Mouse (Mus musculus): ENCODE measurements around the gene Gtf2i.

Gene Gtf2i

DNA sequence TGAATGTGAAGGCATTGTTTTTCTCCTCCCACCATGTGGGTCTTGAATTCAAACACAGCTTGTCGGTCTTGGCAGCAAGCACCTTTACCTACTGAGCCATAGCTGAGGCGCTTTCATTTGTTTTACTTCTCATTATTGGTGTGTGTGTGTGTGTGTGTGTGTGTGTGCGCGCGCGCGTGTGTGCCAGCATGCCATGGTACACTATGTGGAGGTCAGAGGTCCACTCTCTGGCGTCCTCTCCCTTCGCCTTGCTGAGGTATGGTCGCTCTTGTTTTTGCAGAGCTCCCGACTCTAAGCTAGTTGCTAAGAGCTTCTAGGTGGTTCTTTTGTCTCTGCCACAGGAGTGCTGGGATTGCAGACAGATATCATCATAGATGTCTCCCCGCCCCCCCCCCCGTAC lies 7.8 kb upstream of the Gtf2i start:
- DNase-seq (ENCODE audit: low spot score in 2 of 2) = no peak

DNA sequence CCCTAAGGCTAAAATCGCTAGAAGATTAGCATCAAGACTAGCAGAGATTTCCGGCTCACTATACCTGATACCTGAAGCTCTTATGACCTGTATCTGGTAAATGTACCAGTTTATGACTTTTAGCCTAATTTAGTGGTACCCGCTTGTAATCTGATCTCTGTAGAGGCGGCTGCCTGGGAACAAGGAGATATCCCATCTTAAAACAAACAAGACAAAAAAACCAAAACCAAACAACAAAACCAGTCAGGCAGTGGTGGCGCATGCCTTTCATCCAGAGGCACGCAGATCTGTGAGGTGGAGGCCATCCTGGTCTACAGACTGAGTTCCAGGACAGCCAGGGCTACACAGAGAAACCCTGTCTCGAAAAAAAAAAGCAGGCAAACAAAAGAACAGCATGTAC lies 7.1 kb upstream of the Gtf2i start:
- DNase-seq (ENCODE audit: low spot score in 2 of 2) = no peak

DNA sequence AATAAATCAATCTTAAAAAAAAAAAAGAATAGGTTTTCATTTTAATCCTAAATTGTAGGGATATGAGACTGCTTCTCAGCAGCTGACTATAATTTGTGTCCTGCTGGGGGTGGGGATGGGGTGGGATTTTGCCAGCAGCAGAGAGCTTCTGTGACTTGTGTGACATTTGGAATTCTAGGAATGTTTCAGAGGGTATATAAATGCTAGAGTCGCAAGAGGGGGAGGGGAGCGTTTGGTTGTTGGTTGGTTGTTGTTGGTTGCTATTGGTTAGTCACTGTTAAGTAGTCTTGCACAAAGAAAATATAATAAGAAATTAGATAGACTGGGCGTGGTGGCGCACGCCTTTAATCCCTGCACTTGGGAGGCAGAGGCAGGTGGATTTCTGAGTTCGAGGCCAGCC lies 4.3 kb upstream of the Gtf2i start:
- no peak for DNase-seq (ENCODE audit: low spot score in 2 of 2)

DNA sequence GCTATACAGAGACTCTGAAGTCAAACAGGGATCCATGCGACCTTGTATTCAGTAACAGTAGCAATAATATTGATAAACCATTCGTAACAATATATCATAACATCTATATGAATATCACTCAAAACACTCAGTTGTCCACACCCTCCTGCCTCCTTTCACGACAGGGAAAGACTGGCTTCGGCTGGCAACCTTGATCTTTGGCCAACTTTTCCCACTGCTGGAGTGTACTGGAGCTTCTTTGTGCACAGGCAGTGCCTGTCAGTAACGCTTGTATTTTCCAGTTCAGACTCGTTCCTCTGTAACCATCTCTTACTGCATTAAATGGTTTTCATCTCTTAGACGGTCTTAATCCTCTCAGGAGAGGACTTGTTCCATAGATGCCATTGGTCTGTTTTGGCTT lies 2.2 kb upstream of the Gtf2i start:
- DNase-seq (ENCODE audit: low spot score in 2 of 2) = no peak

DNA sequence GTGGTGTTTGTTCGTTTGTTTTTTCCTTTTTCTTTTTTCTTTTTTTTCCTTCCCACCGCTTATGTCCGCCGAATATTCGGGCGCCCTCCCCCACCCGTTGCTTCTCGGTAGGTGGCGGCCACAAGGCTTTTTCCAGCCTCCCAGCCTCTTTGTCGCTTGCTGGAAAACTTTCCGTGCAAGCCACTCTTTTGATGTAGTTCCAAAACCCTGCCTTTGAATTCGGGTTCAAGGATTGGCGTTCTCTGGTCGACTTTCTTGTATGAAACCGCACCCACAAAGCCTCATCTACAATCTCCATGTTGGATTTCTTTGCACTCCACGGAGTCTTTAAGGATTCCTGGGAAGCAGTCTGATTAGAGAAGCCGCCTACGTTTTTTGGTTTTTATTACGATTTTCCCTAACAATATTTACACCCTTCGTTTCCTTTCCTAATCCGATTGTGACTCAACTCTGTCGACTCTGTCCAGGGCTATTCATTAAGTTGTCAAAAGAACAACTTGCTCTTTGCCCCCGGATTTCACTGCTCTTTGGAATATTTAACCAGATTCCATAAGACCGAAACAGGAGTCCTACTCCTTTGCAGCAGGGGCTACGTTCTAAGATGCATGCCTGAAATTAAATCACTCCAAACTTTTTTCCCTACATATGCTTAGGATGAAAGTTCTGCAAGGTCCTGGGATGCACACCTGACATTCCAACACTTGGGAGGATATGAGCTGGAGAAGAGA lies 1.2 kb upstream of the Gtf2i start:
- DNase-seq (ENCODE audit: low spot score in 2 of 2) = peak; percentile 60 to 72

DNA sequence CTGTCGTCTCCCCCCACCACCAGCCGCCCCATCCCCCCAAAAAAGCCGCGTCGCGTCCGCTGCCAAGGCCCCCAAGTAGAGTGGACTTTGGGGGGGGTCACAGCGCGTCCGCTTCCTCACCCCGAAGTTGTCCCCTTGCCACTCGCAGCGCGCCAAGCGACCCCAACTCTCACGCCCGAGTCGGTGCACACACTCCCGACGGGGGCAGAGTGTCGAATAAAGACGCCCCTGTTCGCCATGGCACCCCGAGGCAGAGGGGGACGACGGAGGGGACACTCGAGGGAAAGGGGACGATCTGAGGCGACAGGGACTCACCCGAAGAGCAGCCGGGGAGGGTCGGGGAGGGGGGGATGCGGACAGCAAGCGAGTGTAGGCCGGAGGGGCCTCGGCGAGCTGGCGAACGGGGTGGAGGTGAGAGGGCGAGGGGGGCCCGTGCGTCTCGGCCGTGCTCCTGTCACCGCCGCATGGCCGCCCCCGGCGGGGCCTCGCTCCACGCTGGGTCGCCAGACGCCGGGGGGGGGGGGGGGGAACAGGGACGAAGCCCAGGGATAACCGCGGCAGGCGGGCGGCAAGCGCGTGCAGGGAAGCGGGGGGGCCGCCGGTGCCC lies 389 bp downstream of the Gtf2i start:
- DNase-seq (ENCODE audit: low spot score in 2 of 2) = no peak

DNA sequence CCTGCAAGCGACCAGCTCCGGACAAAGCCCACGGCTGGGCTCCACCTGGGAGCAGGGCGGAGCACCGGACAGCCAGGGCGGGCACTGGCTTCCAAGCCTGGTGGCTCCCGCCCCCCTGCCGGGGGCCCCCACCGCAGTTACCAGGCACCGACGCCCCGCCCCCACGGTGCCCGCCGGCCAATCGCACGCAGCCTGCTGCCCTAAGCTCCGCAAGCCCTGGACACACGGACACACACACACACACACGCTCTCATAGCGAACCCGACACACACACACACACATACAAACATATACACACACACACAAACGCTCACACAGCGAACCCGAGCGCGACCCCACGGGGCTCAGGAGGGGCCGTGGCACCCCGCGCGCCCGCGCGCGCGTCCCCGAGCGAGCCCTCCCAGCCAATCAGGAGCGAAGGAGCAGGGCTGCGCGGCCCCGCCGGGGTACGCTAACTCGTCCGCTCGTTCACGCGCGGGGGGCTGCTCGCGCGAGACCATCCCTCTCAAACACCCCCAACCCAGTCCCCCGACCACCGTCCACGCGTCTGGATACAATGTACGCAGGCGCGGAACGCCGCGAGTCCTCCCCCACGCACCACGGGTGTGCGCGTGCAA lies 1.0 kb downstream of the Gtf2i start:
- peak; percentile 95 for DNase-seq (ENCODE audit: low spot score in 2 of 2)

DNA sequence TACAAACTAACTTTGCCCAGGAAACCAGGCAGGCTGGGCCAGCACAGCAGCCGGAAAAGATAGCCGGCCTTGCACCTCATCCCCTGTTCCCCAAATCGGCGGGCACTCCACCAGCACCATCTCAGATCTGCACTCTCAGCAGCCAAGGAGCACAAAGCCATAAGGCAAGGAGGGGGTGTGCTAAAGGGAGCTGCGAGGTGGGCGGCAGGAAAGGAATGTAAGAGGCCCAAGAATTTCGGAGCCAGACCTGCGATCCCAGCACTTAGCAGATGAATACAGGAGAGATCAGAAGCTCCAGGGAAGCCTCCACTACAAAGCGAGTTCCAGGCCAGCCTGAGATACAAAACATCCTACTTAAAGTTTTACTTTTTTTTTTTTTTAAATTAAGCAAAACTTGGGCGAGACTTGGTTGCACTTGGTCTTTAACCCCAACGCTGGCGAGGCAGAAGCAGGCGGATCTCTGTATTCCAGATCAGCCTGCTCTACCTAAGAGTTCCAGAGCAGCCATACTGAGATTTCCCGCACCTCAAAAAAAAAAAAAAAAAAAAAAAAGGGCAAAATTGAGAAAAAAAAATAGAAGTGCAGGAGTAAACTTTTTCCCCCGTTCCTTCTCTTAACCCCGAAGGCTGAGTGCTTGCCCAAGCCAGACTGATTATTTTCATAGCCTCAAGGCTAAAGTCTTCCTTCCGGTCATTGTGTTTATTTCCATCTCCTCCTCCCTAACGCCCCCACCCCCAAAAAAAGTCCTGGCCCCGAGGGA lies 1.7 kb downstream of the Gtf2i start:
- no peak for DNase-seq (ENCODE audit: low spot score in 2 of 2)

DNA sequence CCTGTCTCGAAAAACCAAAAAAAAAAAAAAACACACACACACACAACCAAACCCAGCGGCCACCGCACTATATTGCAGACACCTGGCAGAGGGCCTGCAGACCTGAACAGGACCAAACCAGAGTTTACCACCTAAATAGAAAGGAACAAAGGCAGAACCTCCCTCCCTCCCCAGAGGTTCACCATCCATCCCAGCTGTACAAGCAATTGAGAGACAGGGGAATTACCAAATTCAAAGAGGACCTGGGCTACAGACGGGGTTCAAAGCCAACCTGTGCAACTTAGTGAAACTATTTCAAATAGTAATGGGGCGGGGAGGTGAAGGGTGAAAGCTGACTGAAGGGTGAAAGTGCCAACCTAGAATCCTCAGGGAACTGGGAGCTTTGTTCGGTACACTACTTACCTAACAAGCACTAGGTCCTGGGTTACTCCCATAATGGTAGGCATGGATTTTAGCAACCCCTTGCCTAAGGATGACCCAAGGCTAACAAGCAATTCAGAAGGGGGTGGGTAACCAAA lies 2.6 kb downstream of the Gtf2i start:
- no peak for DNase-seq (ENCODE audit: low spot score in 2 of 2)

DNA sequence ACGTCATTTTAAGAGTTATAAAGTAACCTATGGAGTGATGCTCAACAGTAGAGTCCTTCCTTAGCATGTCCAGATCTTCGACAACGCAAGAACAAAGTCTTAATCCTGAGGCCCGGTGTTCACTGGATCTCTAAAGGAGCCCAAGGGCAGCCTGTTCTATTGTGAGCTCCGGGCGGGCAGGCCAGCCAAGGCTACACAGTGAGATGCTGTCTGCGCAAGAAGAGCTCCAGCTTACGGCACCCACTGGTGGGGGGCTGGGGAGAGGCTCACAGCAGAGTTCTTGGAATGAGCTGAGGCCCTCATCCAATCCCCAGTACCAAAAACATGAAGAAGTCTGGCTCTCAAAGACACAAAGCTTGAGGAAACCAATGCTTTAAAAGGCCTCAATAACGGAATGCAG lies 4.4 kb downstream of the Gtf2i start:
- no peak for DNase-seq (ENCODE audit: low spot score in 2 of 2)

DNA sequence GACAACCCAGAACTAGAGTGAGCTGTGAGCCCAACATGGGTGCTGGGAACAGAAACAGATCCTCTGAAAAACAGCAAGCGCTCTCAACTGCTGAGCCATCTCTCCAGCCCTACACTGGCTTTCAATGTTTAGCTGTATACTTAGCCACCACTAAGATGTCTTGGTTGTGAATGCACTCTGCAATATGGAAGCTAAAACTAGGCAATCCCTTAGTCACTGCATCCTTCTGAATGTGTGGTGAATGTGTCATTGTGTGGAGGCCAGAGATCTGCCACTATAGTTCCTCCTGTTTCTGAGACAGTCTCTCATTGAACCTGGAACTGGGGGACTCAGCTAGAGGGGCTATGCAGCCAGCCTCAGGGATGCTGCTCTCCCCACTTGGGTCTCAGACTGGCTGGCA lies 5.2 kb downstream of the Gtf2i start:
- DNase-seq (ENCODE audit: low spot score in 2 of 2) = no peak

DNA sequence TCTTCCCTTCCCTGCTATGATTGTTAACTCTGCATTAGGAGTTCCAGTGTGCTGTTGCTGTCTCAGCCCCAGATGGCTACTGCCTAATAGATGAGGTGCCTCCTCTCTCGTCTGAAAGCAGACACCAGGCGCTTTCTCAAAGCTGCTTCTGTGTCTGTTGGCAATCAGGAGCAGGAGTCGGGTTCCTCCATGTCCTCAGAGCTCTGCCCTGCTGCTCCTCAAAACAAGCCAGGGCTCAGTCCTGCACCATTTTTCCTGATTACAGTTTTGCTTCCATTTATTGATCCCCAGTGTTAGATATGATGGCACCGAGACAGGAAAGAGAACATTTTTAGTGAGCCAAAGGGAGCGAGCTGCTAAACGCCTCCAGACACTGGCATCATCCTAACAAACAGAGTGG lies 9.9 kb downstream of the Gtf2i start:
- no peak for DNase-seq (ENCODE audit: low spot score in 2 of 2)

DNA sequence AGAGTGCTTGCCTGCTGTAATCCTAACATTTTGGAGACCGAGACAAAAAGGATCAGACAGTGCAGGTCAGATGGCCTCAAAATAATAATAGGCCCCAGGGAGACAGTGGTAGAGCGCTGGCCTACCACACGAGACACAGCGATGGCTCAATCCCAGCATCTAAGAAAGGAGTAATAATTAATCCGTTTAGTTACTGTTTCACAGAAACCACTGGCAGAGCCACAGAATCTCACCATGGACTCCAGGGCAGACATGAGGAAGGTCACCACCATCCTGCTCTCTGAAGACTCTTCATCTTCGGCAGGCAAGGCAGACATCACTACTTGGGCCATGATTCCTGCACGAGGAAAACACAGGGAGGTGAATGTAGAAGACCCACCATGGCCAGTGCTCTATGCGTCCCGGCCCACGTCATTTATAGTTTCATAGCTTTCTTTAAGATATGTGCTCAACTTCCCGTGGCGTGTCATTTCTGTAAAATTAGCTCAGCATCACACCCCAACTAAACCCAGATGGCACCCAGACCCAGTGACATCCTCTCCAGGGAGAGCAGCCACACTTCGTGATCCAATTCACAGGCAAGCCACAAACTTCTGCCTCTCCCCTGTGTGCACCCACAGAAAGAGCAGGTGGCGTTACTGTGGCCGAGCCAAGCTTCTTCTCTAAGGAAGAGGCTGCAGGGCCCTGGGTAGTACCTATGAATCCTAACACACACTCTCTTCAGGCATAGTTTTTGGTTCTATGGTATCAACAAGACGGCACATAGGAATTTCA lies 19.1 kb downstream of the Gtf2i start:
- DNase-seq (ENCODE audit: low spot score in 2 of 2) = no peak

DNA sequence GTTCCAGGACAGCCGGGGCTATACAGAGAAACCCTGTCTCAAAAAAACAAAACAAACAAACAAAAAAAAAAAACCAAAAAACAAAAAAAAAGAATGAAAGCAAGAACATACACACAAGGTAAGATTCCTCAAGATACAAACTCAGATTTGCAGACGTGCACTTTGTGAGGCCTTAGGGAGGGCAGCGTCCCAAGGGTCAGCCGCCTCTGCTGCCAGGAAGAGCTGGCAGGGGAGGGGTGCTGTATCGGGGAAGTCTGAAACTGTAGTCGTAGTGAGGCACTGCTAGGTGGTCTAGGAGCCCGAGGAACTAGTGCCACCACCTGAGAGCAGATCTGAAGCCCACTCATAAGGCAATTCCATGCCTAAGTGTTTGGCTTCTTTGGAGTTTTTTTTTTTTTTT lies 20.0 kb downstream of the Gtf2i start:
- no peak for DNase-seq (ENCODE audit: low spot score in 2 of 2)

DNA sequence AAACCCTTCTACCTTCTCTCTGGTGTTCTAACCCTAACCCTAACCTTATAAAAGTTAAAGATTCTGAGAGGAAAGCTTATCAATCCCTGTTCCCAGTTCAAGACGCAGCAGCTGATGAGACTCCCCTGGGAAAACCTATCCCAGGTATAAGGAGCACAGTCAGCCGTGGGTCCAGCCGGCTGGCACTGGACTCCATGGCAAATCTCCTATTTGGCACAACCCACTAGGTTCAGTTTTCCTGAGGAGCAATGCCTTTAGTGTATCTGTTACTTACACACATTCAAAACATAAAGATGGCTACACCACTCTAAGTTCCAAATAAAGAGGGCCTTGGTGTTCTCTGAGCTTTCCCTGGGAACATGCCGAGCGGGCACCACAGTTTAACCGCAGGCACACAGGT lies 23.5 kb downstream of the Gtf2i start:
- no peak for DNase-seq (ENCODE audit: low spot score in 2 of 2)

DNA sequence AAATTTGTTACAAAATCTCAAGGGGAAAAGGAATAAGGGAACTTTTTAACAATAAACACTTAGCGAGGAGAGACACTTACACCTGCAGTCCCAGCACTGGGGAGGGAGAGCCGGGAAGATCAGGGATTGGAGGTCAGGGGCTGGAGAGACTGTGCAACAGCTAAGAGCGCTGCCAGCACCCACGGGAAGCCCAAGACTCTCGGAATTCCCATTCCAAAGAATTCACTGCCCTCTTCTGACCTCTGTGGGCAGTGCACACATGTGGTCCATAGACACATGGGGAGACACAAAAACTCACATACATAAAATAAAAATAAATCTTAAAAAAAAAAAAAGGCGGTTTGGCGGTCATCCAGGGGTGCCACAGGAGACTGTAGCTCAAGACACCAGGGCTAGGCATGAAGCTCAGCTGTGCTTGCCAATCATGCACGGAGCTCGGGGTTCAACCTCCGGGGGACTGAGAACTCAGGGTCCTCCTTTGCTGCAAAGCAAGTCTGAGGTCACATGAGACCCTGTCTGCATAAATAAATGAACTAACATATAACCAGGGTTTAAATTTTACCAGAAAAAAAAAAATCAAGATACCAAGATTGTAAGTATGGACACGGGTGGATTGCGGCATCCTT lies 24.5 kb downstream of the Gtf2i start:
- no peak for DNase-seq (ENCODE audit: low spot score in 2 of 2)

DNA sequence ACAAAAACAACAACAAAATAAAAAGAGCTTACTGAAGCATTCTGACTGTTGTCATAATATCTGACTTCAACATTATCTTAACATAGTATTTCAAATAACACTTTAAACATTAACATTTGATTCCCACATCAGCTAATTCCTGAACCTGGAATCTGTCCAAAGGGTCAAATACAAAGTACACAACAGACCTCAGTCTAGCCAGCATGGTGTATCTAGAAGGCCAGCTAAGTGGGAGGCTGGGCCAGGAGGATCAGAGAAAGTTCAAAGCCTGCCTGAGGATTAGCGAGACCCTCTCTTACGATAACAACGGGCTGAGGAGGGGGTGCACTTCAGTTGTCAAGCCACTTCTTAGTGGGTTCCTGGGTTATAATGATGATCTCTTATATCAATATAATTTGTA lies 26.5 kb downstream of the Gtf2i start:
- no peak for DNase-seq (ENCODE audit: low spot score in 2 of 2)

DNA sequence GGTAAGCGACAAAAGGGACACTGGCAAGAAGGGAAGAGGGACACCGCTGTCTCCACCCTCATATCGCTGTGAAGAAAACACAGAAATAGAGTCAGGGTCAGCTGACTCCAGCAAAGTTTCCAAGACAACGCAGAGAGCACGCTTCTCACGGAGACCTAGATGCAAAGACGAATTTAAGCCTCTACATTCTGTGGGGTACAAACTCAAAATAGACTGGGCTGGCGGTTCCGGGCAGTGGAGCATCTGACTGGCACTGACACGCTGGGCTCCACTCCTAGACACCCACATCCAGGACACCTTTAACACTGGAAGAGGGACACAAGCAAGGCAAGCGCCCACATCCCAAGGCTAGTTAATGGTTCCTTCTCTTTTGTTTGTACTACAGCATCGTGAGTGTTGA lies 29.6 kb downstream of the Gtf2i start:
- DNase-seq (ENCODE audit: low spot score in 2 of 2) = no peak

DNA sequence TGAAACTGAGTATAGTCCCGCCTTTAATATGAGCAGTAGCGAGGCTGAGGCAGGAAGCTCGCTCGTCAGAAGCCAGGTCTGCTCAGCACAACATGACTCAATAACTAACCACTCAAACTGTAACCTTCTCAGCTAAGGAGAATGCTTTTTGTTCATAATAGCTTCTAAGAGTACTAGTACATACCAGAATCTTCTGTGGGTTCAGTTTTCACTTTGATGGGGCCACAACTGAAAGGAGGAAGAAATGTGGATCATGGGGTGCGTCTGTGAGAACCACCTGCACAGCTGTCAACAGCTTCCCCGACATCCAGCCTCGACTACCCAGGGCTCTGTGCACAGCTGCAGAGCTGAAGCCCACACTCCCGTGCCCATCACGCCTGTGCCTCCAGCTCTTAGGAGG lies 32.0 kb downstream of the Gtf2i start:
- no peak for DNase-seq (ENCODE audit: low spot score in 2 of 2)

DNA sequence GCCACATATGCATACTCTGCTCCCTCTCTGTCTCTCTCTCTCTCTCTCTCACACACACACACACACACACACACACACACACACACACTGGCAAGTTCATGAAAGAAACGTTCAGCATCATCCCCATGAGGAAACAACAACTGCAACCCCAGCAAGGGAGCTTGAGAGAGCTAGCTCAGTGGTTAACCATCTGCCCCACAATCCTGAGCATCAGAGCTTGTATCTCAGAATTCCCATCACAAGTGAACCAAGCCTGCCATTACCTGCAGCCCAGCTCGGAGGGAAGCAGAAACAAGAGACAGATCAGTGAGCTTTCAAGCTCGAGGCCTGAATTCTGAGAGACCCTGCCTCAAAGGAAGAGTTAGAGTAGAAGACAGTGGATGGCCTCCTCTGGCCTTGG lies 32.5 kb downstream of the Gtf2i start:
- DNase-seq (ENCODE audit: low spot score in 2 of 2) = no peak

DNA sequence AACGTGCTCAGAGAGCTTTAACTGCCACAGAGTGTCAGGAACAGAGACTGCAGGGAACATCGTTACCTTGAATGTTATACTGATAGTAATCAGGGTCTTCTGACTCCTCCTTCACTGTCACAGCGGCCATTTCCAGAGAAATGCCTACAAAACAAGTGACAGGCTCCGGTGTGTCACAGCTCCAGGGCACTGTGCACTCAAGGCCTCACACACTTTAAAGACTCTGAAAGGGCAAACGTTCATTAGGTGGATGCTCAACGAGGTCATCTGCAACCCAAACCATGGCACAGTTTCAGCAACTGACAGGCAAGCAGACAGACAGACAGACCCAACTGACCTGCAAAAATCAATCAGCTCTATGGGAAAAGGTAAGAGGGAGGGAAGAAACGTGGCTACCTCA lies 35.2 kb downstream of the Gtf2i start:
- DNase-seq (ENCODE audit: low spot score in 2 of 2) = no peak

Measured in urinary bladder, postnatal 4 days (tissue).